Mouse (Mus musculus) forebrain, postnatal 0 days (tissue): ENCODE measurements around the gene Fos. TPM values are rescaled to one million over a fixed set of nuclear protein-coding genes. Genes with fewer than 3 reads are reported as not detected.

ENCODE experiments used
- ATAC-seq: fragments of 200-750 bp; cut with Nextera tagmentation; 2 replicates; pipeline ENCODE4 v1.8.0; 2017; ENCODE audit warnings: mild to moderate bottlenecking, moderate library complexity
- DNase-seq: peaks from one replicate; pipeline ENCODE4 v3.0.0-alpha.2; 2015
- H3K27ac ChIP-seq: fragments of 300-500 bp; sonication (generic); 2 replicates; pipeline ENCODE4 v1.5.1; 2014; ENCODE audit warnings: low read depth, mild to moderate bottlenecking, antibody characterized with exemption, low read length, moderate library complexity, mixed read lengths
- H3K27me3 ChIP-seq: fragments of 300-500 bp; sonication (generic); 2 replicates; pipeline ENCODE4 v1.6.1; 2014; ENCODE audit warnings: mild to moderate bottlenecking, low read length, mixed read lengths; ENCODE audit not compliant: insufficient read depth
- H3K36me3 ChIP-seq: fragments of 300-500 bp; sonication (generic); 2 replicates; pipeline ENCODE4 v1.6.1; 2014; ENCODE audit warnings: mild to moderate bottlenecking, moderate library complexity; ENCODE audit not compliant: insufficient read depth
- H3K4me1 ChIP-seq: fragments of 300-500 bp; sonication (generic); 2 replicates; pipeline ENCODE4 v1.6.1; 2014; ENCODE audit warnings: antibody characterized with exemption; ENCODE audit not compliant: insufficient read depth
- H3K4me2 ChIP-seq: fragments of 300-500 bp; sonication (generic); 2 replicates; pipeline ENCODE4 v1.6.1; 2014; ENCODE audit warnings: low read depth, mild to moderate bottlenecking, moderate library complexity
- H3K4me3 ChIP-seq: fragments of 300-500 bp; sonication (generic); 2 replicates; pipeline ENCODE4 v1.5.1; 2014; ENCODE audit warnings: low read depth, low read length, mixed read lengths
- H3K9ac ChIP-seq: fragments of 300-500 bp; sonication (generic); 2 replicates; pipeline ENCODE4 v1.6.1; 2014; ENCODE audit warnings: mild to moderate bottlenecking
- H3K9me3 ChIP-seq: fragments of 300-500 bp; sonication (generic); 2 replicates; pipeline ENCODE4 v1.6.1; 2016; ENCODE audit warnings: low read length
- CTCF ChIP-seq: sonication (generic); IDR thresholded peaks from 2 replicates; pipeline ENCODE4 v1.5.1; 2016; ENCODE audit warnings: antibody characterized with exemption, control low read depth, low read depth
- WGBS: fragments of 180-500 bp; shearing (Covaris S2); extraction: QIAGEN DNeasy Blood & Tissue Kit; methylation state at CpG from one replicate; pipeline ENCODE4 v1.1.7; 2014; 5-methylcytosine and 5-hydroxymethylcytosine counted together
- polyA plus RNA-seq: library from polyadenylated mRNA; unstranded; fragments of >200 nt; fragmentation: Nextera tagmentation; extraction: Ambion mirVana; gene quantifications from 2 replicates; pipeline ENCODE4 v1.2.1, GENCODE M21; 2015
- total RNA-seq: library from RNA; depleted of rRNA; stranded (reverse); fragments of >200 nt; gene quantifications from 2 replicates; pipeline ENCODE4 v1.2.3, GENCODE M21; 2014

Gene Fos
- total and polyA plus RNA-seq, 2 experiments from 2014 or later, result 9.3 to 18.0 TPM

DNA sequence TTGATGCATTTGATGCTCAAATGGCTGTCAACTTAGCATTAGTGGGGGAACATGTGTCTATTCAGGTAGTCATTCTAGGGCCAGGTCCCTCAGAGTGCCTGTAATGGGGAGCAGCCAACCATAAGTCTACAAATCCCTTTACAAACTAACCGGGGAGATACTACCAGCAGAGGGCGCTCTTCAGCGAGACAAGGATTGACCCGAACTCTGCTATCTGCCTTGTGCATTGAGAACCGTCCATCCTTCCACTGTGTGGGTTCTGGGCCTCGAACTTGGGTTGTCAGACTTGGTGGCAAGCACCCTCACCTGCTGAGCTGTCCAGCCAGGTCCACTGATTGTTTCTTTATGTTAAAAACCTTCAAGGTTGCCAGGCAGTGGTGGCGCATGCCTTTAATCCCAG lies 23.1 kb downstream of the Fos start:
- DNase-seq (peak; percentile 69), ATAC-seq (no peak)
- peak; percentile 79 for TF ChIP-seq CTCF
- Histone ChIP-seq H3K27ac (no peak overlapping the region), H3K4me1 (no peaks in the 10 kb centered on the region), H3K27me3 (no peaks in the 10 kb centered on the region), H3K4me2 (no peak overlapping the region), H3K4me3 (no peak overlapping the region), H3K9ac (no peak overlapping the region), H3K36me3 (no peaks in the 10 kb centered on the region), H3K9me3 (0 out of 2 replicates have a peak, but pooled peaks cover 4% of the 10 kb centered on the region)
- 20% methylated on average over 7 of the region's 7 CpGs for WGBS

DNA sequence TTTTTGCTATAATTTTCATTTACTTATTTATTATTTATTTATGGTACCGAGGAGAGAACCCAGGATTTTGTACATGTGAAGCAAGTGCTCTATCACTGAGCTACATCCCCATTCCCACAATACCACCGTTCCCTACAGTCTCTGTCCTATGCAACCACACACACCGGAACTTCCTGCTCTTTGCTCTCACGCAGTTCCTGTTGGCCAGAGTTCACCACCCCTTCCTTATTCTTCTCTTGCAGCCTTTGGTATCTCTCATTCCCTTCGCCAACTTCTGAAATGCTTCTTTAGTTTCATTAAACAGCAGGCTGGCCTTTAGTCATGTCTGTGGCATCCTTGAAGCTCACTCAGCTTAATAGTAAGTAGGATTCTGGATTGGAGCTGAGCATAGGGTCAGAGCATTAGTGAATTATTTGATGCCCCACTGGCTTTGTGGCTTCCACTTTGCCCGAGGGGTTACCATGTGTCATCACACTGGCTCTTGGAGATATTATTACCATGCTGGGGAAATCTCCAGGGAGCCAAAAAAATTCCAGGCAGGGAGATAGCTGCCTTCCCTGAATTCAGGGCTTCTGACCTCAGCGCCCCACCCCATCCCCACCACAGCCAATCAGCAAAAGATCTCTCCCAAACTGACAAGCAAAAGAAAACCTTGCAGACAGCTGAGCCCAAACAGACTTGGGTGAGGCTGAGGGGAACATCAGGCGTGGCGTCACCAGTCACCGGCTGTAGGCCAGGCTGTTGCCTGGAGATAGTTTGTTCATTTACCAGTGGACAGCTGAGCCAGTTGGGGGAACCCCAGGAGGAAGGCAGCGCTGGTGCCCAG lies 23.8 kb downstream of the Fos start:
- no peaks in the 10 kb centered on the region for H3K27me3 ChIP-seq
- WGBS, result 76% methylated on average over 11 of the region's 11 CpGs
- DNase-seq, result no peak
- peaks cover 9% of the 10 kb centered on the region; the same call in 1 of the 2 replicates for H3K9me3 ChIP-seq
- no peaks in the 10 kb centered on the region for H3K36me3 ChIP-seq
- H3K27ac ChIP-seq, result no peak overlapping the region
- H3K4me2 ChIP-seq, result no peak overlapping the region
- H3K4me3 ChIP-seq, result no peak overlapping the region
- H3K4me1 ChIP-seq, result no peaks in the 10 kb centered on the region
- no peak for ATAC-seq
- no peak overlapping the region for H3K9ac ChIP-seq
- TF ChIP-seq CTCF, result no peak

DNA sequence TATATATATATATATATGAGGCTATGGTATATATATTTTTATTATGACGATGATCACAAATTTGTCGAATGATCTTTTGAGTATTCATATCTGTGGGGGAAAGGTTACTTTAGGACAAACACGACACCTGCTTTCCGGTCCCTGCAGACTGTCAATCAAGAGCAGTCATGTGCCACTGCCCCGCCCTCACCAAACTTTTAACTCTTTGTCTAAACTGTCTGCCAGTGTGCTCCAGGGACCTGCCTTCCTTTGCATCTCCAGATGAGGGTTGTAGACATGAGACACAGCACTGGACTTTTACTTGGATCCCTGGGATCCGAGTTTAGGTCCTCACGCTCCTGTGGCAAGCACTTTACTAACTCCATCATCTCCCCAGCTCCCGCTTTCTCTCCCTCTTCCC lies 25.3 kb downstream of the Fos start:
- WGBS, result 83% methylated on average over 8 of the region's 8 CpGs
- H3K27ac ChIP-seq, result no peak overlapping the region
- H3K4me3 ChIP-seq, result no peak overlapping the region
- no peak overlapping the region for H3K9ac ChIP-seq
- H3K4me1 ChIP-seq, result no peaks in the 10 kb centered on the region
- peaks cover 9% of the 10 kb centered on the region; the same call in 1 of the 2 replicates for H3K9me3 ChIP-seq
- no peak for TF ChIP-seq CTCF
- ATAC-seq, result no peak
- H3K36me3 ChIP-seq, result no peaks in the 10 kb centered on the region
- DNase-seq, result no peak
- no peak overlapping the region for H3K4me2 ChIP-seq
- no peaks in the 10 kb centered on the region for H3K27me3 ChIP-seq

DNA sequence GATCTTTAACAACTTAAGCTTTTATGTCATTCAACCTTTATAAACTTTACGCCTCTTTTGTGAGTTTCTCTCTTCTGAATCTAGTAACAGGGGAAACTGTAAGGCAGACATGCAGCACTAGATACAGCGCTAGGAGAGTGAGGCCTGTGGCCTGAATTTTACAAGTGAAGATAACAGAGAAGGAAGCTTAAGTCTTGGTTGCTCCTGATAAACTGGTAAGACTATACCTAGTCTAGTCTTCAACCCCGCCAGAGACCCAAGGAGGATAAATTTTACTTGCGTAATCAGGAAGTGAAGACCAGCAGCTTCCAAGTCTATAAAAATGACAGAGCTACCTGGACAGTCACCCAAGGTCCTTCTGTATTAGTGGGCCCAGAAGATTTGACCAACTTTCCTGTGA lies 29.0 kb downstream of the Fos start:
- no peak overlapping the region for H3K27ac ChIP-seq
- H3K36me3 ChIP-seq, result no peaks in the 10 kb centered on the region
- no peak for ATAC-seq
- H3K27me3 ChIP-seq, result no peaks in the 10 kb centered on the region
- DNase-seq, result no peak
- no peak overlapping the region for H3K4me2 ChIP-seq
- no peak overlapping the region for H3K9ac ChIP-seq
- no peaks in the 10 kb centered on the region for H3K4me1 ChIP-seq
- 95% methylated on average over 4 of the region's 4 CpGs for WGBS
- H3K4me3 ChIP-seq, result no peak overlapping the region
- no peak for TF ChIP-seq CTCF
- peaks cover 9% of the 10 kb centered on the region; the same call in 1 of the 2 replicates for H3K9me3 ChIP-seq

DNA sequence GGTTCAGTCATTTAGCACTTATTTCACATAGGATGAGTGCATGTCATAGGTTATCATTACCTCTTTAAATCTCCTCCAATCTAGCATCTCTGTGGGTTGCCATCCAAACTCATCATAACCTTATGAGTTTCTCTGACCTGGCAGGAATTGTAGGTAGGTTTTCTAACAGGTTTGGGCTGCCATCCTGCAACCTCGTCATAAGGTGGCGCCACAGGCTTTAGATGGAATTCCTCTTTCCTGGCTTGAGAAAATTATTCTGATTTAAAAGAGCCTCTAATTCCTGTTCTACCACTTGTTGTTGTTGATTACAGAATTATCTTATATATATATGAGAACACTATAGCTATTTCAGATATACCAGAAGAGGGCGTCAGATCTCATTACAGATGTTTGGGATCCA lies 34.5 kb downstream of the Fos start:
- no peaks in the 10 kb centered on the region for H3K4me1 ChIP-seq
- no peaks in the 10 kb centered on the region for H3K9me3 ChIP-seq
- H3K36me3 ChIP-seq, result no peaks in the 10 kb centered on the region
- H3K4me2 ChIP-seq, result no peak overlapping the region
- no peak overlapping the region for H3K9ac ChIP-seq
- ATAC-seq (no peak), DNase-seq (peak; percentile 57)
- 19% methylated on average over 3 of the region's 3 CpGs for WGBS
- H3K27ac ChIP-seq, result no peak overlapping the region
- no peaks in the 10 kb centered on the region for H3K27me3 ChIP-seq
- H3K4me3 ChIP-seq, result no peak overlapping the region
- TF ChIP-seq CTCF, result peak; percentile 67

DNA sequence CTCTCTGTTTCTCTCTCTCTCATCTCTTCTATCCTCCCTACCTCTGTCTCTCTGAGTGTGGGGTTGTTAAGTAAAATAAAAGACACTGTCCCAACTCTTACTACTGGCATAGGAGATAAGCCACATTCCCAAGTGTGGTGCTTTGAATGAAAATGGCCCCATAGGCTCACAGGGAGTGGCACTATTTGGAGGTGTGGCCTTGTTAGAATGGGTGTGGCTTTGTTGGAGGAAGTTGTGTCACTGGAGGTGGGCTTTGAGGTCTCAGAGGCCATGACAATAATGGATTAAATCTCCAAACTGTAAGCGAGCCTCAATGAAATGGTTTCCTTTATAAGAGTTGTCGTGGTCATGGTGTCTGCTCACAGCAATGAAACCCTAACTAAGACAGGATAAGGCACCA lies 36.3 kb downstream of the Fos start:
- Histone ChIP-seq H3K9me3 (no peaks in the 10 kb centered on the region), H3K4me1 (no peaks in the 10 kb centered on the region), H3K27ac (no peak overlapping the region), H3K4me2 (no peak overlapping the region), H3K36me3 (no peaks in the 10 kb centered on the region), H3K4me3 (no peak overlapping the region), H3K27me3 (no peaks in the 10 kb centered on the region), H3K9ac (no peak overlapping the region)
- no peak for DNase-seq
- 96% methylated on average over 2 of the region's 2 CpGs for WGBS
- ATAC-seq, result no peak
- TF ChIP-seq CTCF, result no peak

DNA sequence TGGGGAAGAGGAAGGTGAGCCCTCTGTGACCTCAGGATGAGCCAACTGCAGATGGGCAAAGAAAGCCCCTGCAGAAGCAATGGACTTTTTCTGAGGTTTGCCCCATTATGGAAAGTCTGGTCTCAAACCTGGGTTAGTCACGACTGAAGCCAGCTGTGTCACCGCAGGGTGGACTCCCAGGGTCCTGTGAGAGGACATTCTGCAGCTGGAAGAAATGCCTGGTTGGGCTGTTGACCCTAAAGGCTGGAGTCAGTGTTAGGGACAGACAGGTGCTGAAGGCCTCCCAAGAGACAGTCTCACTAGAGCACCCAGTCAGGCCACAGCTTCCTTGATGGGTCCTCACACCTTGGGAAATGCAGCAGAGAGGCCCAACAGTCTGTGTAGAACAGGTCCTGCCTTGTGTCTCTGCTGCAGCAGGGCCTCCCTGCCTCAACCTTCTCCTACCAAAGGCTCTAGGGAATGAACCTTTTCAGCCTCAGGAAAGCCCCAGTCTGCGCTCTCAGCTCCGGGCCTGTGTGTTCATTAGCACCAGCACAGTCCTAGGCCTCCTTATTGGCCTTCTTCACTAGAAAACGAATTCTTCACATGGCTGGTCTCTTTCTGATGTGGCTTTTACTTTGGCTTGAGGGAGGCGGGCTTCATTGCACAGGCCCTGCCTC lies 40.2 kb downstream of the Fos start:
- Histone ChIP-seq H3K4me1 (no peaks in the 10 kb centered on the region), H3K4me2 (no peak overlapping the region), H3K9ac (no peak overlapping the region), H3K9me3 (no peaks in the 10 kb centered on the region), H3K36me3 (no peaks in the 10 kb centered on the region), H3K4me3 (no peak overlapping the region), H3K27me3 (no peaks in the 10 kb centered on the region), H3K27ac (no peak overlapping the region)
- TF ChIP-seq CTCF, result no peak
- 78% methylated on average over 6 of the region's 6 CpGs for WGBS
- DNase-seq (no peak), ATAC-seq (no peak)
